Mouse (Mus musculus) hindlimb bud, embryonic 11.5 days (tissue): ENCODE data around the gene Gm26620.

Experiments used
- DNase-seq: peaks from one replicate; pipeline ENCODE4 v3.0.0-alpha.2; 2012; ENCODE audit warnings: low read depth, low spot score; ENCODE audit errors: extremely low spot score

Gene Gm26620

GRCm38 (mm10) chr1:170911907-170912660 is 27.2 kb downstream of the Gm26620 start:
- DNase-seq = no peak

GRCm38 (mm10) chr1:170912891-170913615 is 28.2 kb downstream of the Gm26620 start, which contains the start of gene Fcrlb:
TSS of gene Fcrlb (minus strand) at chr1:170912941.
- no peak for DNase-seq

- no peak for DNase-seq
Measured at GRCm38 (mm10) chr1:170915657-170916056, 30.8 kb downstream of the Gm26620 start.

GRCm38 (mm10) chr1:170919308-170919707 is 34.4 kb downstream of the Gm26620 start:
- no peak for DNase-seq

- DNase-seq = no peak
Measured at GRCm38 (mm10) chr1:170924485-170924884, 39.6 kb downstream of the Gm26620 start.

GRCm38 (mm10) chr1:170926941-170927340 is 42.1 kb downstream of the Gm26620 start:
- DNase-seq = no peak

GRCm38 (mm10) chr1:170927378-170927777 is 42.5 kb downstream of the Gm26620 start, which contains the start of gene Fcrla:
TSS of gene Fcrla (minus strand) at chr1:170927583.
- no peak for DNase-seq

GRCm38 (mm10) chr1:170928467-170928866 is 43.6 kb downstream of the Gm26620 start:
- no peak for DNase-seq

- no peak for DNase-seq
Measured at GRCm38 (mm10) chr1:170929245-170929644, 44.4 kb downstream of the Gm26620 start.

- DNase-seq = no peak
Measured at GRCm38 (mm10) chr1:170932043-170932442, 47.2 kb downstream of the Gm26620 start.

GRCm38 (mm10) chr1:170933386-170933920 is 48.6 kb downstream of the Gm26620 start:
- DNase-seq = no peak

- no peak for DNase-seq
Measured at GRCm38 (mm10) chr1:170933940-170934339, 49.1 kb downstream of the Gm26620 start.

- no peak for DNase-seq
Measured at GRCm38 (mm10) chr1:170934383-170934782, 49.5 kb downstream of the Gm26620 start.
